Mouse (Mus musculus): ENCODE results near the gene Prrg2. TPM values are rescaled to one million over a fixed set of nuclear protein-coding genes. Genes with fewer than 3 reads are reported as not detected.

Prrg2 gene
- polyA plus RNA-seq, 1 experiment from 2014 or later: 9.9 TPM

GRCm38 (mm10) chr7:45058607-45059571 is 3.6 kb downstream of the Prrg2 start:
- DNase-seq (ENCODE audit: low spot score): no peak

- no peak for DNase-seq (ENCODE audit: low spot score)
Observed at GRCm38 (mm10) chr7:45056972-45057348, 5.5 kb downstream of the Prrg2 start.

DNA sequence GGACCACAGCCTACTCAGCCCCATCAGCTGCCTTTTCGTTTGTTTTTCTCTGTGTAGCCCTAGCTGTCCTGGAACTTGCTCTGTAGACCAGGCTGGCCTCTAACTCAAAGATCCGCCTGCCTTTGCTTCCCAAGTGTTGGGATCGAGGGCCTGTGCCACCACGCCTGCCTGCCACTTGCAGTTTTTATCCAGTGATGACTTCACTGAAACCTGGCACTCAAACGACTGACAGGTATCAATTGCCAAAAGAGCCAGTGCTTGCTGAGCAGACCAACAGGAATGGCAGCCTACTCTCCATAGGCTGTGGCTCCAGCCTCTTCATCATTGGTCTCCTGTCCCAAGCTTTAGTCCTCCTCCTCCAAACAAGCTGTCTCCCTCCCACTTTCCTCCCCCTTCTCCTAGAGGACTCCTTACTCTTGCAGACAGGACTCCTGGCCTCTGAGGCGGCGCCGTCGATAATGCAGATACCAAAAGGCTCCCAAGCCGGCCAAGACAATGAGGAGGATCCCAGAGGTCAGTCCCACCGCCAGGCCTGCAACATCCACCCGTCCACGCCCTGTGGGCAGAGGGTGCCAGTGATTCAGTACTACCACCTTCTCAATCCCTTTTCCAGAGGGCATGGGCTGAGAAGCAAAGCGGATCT is 6.0 kb downstream of the Prrg2 start:
- no peak for DNase-seq (ENCODE audit: low spot score)

GRCm38 (mm10) chr7:45053931-45054510 is 8.5 kb downstream of the Prrg2 start:
- DNase-seq (ENCODE audit: low spot score): peak; percentile 98

- DNase-seq (ENCODE audit: low spot score): peak; percentile 82
Observed at GRCm38 (mm10) chr7:45053117-45053930, 9.2 kb downstream of the Prrg2 start.

DNA sequence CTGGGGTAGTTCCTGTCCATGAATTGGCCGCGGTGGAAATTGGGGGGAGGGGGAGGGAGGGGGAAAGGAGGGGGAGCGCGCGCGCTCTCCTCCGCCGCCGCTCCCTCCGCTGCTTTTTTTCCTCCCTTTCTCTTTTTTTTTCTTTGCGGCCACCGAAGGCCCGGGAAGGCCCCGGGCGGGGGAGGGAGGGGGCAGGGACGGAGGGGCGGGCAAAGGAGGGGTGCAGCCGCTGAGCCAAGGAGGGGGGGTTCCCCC is 9.7 kb downstream of the Prrg2 start, which contains the start of gene Prr12:
Gene Prr12 (minus strand): TSS at position 20 of the 255 bp plus-strand sequence.
- no peak for DNase-seq (ENCODE audit: low spot score)

DNA sequence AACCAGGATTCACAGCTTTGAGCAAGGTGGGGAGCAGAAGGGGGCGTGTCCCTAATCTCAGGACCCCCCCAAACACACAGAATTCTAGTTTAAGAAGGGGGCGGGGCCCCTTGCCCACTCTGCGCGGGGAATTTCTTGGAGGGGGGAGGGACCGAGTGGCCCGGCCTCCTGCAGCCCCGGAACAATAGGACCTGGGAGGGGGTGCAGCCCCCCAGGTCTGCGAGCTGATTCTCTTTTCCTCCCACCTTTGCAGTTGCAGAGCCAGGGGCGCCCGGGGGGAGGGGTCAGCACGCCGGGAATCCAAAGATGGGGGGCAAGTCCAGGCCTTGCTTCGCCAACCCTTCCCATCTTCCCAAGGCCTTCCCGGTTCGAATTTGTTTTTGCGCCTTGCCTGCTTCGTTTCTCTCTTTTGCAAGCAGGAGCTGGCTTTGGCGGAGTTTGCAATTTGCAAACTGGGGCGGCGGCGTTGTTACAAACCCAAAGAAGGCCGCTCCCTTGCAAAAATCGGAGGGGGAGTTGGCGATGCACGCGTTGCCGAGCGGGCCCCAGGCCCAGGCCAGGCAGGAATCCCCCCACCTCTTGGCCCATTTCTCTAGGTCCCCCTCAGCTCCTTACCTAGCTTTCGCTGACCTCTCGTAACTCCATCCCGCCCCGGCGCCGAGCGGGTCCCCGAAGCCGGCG is 10.2 kb downstream of the Prrg2 start:
- DNase-seq (ENCODE audit: low spot score): peak; percentile 15

DNA sequence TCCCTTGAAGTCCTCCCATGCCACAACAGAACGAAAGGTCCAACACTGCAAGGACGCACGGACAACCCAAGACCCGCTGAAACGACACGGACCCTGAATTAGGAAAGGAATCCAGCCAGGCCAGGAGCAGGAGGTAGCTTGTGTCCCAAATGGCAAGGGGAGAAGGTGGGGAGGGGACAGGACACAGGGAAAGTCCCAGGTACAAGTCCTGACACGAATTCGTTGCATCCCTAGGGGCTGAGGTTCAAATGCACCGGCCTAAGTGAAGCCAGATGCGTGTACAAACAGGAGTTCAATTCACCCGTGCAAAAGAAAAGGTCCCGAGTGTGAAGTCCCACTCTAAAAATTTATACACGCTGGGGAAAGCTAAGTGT is 10.9 kb downstream of the Prrg2 start:
- no peak for DNase-seq (ENCODE audit: low spot score)

GRCm38 (mm10) chr7:45050945-45051600 is 11.4 kb downstream of the Prrg2 start:
- DNase-seq (ENCODE audit: low spot score): peak; percentile 67

DNA sequence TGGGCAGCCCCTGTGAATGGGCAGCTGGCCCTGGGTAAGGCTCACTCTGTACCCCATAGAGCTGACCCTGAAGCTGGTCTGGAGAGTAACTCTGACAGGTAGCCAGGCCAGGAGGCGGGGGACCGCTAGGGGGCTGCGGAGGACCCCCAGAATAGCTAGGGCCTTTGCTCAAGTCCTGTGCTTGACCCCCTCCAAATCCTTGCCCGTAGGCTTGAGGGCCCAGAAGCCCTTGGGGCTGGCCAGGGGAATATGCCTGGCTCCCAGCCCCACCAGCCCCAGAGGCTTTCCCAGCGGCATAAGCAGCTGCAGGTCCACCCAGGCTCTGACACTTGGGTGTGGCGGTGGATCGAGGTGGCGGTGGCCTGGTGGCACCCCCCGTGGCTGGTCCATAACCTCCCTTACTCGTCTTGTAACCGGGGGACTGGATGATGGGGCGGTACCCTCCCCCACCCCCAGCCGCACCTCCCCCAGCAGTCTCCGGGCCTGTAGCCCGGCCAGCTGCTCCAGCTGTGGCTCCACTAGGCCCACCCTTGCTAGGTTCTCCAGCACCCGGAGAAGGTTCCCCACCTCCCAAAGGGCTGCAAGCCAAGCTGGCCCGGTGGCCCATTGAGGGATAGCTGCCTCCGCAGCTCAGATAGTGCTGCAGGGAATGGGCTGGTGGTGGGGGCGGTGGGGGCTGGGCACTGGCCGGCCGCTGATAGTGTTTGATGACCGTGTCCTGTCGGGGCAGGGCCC is 13.4 kb downstream of the Prrg2 start:
- no peak for DNase-seq (ENCODE audit: low spot score)

- no peak for DNase-seq (ENCODE audit: low spot score)
Observed at GRCm38 (mm10) chr7:45048001-45048890, 14.2 kb downstream of the Prrg2 start.

GRCm38 (mm10) chr7:45047491-45047890 is 15.0 kb downstream of the Prrg2 start:
- DNase-seq (ENCODE audit: low spot score): no peak

GRCm38 (mm10) chr7:45046853-45047350 is 15.6 kb downstream of the Prrg2 start:
- DNase-seq (ENCODE audit: low spot score): no peak

DNA sequence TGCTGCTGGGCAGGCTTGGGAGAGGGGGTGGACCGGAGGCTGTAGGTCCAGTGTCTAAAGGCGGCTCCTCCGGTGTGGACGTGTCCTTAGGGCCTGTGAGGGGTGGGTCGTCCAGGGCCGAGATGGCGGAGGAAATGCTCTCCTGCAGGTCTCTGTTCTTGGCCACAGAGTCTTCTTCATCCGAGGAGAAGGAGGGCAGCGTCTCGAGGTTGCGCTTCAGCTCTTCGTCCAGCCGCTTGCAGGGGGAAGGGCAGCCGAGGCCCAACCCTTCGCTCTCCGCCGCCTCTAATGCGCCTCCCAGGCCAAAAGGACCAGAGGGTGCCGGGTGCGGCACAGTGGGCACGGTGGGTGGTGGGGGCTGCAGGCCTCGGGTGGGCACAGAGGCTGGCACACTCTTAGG is 16.7 kb downstream of the Prrg2 start:
- DNase-seq (ENCODE audit: low spot score): no peak

GRCm38 (mm10) chr7:45043307-45043706 is 19.2 kb downstream of the Prrg2 start:
- DNase-seq (ENCODE audit: low spot score): no peak

DNA sequence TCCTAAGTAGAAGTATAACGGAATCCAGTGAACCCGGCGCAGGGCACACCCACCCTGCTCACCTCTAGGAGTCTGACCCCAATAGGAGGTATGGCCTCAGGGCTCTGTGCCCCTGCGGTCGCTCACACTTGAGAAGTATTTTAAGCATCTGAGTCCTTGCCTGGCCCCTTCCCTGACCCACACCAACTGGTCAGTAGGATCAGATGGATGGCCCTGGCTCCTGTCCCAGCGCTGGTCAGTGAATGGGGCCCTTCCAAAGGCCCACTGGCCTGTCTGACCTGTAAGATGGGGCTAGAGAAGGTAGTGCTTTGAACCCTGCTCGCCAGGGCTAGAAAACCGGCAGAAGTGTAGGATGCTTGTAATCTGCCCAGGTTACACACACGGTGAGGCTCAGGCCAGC is 21.6 kb downstream of the Prrg2 start:
- no peak for DNase-seq (ENCODE audit: low spot score)

- DNase-seq (ENCODE audit: low spot score): no peak
Observed at GRCm38 (mm10) chr7:45038411-45038810, 24.1 kb downstream of the Prrg2 start.

DNA sequence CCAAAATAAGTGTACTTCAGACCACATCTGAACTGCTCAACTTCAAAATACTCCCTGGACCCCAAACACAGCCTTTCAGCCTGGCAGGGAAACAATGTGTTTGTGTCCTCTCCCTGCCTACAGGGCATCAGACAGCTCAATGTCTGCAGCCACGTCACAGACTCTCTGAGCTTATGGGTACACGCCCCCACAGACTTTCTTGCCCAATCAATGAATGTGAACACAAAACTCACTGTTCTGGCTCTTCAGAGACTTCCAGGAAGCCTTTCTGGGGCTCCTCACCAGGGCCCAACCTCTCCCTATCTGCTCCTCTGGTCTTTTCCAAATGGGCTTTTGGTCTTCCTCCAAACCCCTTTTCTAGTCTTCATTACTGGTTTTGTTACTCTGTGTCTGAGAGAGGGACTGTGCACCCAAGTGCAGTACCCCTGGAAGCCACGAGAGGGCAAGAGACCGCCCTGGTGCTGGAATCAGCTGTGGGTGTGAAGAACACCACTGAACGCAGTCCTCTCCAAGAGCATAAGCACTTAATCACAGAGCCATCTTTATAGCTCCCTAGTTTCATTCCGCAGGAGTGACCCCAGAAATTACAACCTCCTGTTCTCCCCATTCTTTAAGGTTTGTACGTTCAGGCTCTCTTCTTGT is 24.6 kb downstream of the Prrg2 start:
- peak; percentile 69 for DNase-seq (ENCODE audit: low spot score)

All from thymus, postnatal 0 days (tissue).